Mouse (Mus musculus) lung, adult 2 months (tissue): ENCODE results near the gene Basp1. TPM values are rescaled to one million over a fixed set of nuclear protein-coding genes. Genes with fewer than 3 reads are reported as not detected.

Experiments used
- DNase-seq: peaks from one replicate; pipeline ENCODE4 v3.0.0; 2022
- H3K4me1 ChIP-seq: fragments of 200-500 bp; 2 replicates; pipeline ENCODE4 v1.6.1; 2011; ENCODE audit warnings: low read length; ENCODE audit not compliant: control insufficient read depth, insufficient read depth
- H3K4me3 ChIP-seq: fragments of 200-500 bp; replicated peaks from 2 replicates; pipeline ENCODE3; 2011; ENCODE audit warnings: low read depth, mild to moderate bottlenecking, control low read depth, low read length; ENCODE audit errors: extremely low read depth
- CTCF ChIP-seq: fragments of 200-500 bp; IDR thresholded peaks from 2 replicates; pipeline ENCODE4 v1.5.1; 2011; ENCODE audit warnings: mild to moderate bottlenecking, low read length, control low read depth; ENCODE audit not compliant: insufficient read depth
- POLR2A ChIP-seq: fragments of 200-500 bp; IDR thresholded peaks from 2 replicates; pipeline ENCODE4 v1.6.1; 2011; ENCODE audit warnings: low read depth, mild to moderate bottlenecking, control low read depth, low read length, borderline replicate concordance; ENCODE audit errors: extremely low read depth
- WGBS: fragments of 180-500 bp; shearing (Covaris S2); methylation state at CpG from one replicate; pipeline ENCODE4 v1.1.7; 2018; 5-methylcytosine and 5-hydroxymethylcytosine counted together
- polyA plus RNA-seq: library from polyadenylated mRNA; depleted of rRNA; stranded (reverse); fragments of >200 nt; gene quantifications from 2 replicates; pipeline ENCODE4 v1.2.3, GENCODE M21; 2012

Gene Basp1
- polyA plus RNA-seq, 1 experiment = 4.9 TPM

DNA sequence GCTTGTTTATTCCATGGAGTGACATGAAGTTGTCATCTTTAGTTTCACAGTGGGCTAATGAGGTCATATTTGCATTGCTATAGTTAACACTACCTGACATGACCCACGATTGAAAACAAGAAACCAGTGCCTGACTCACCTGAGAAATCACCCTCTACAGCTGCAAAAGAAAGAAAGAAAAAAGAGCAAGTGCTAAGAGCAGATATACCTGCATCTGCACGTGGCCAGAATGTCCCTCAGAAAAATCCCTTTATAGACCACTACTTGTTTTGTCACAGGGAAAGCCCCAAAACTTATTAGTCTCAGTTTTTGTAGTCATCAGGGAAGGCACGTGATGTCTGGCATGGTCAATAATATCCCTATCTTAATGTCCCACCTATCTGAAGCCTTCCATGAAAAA lies 11.6 kb downstream of the Basp1 start:
- TF ChIP-seq POLR2A = no peak
- TF ChIP-seq CTCF = no peak
- Histone ChIP-seq H3K4me1 (no peaks in the 10 kb centered on the region), H3K4me3 (no peak overlapping the region)
- 68% methylated on average over 3 of the region's 3 CpGs for WGBS
- DNase-seq = no peak

- H3K4me3 ChIP-seq = no peak overlapping the region
- TF ChIP-seq POLR2A (no peak), CTCF (no peak)
- H3K4me1 ChIP-seq = no peaks in the 10 kb centered on the region
- no peak for DNase-seq
- WGBS = 90% methylated on average over 8 of the region's 8 CpGs
Measured at GRCm38 (mm10) chr15:25400276-25400675, 13.3 kb downstream of the Basp1 start.

GRCm38 (mm10) chr15:25395912-25396590 lies 17.5 kb downstream of the Basp1 start:
- H3K4me1 ChIP-seq = no peaks in the 10 kb centered on the region
- H3K4me3 ChIP-seq = no peak overlapping the region
- TF ChIP-seq POLR2A (no peak), CTCF (no peak)
- WGBS = 66% methylated on average over 9 of the region's 9 CpGs
- DNase-seq = no peak

DNA sequence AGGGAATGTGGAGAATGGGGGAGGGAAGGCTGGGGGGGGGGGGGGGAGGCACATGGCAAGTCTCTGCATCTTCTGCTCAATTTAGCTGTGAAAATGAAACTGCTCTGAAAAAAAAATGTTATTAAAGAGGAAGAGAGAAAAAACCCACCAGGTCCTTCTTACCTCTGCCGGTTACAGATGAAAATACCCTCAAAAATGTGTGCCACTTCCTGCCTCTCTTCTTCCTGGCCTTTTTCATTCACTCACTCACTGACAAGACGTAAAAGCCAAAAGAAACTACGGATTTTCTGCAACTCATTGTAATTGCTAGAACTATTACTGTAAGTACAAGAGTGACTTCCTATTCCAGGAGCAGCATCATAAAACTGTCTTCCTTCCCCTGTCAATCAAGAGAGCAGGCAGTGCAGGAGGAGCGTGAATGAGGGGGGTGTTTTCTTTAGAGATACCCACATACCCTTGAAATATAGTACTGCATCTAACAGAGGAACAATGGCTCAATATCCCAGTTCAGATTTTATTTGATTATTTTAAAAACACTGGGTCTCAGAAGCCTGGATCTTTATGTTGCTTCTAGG lies 21.0 kb downstream of the Basp1 start:
- TF ChIP-seq CTCF = no peak
- TF ChIP-seq POLR2A = no peak
- DNase-seq = no peak

GRCm38 (mm10) chr15:25391210-25391609 lies 22.4 kb downstream of the Basp1 start:
- H3K4me3 ChIP-seq = no peak overlapping the region
- no peaks in the 10 kb centered on the region for H3K4me1 ChIP-seq
- TF ChIP-seq CTCF = no peak
- DNase-seq = no peak
- WGBS = 62% methylated on average over 5 of the region's 5 CpGs

More for the DNA sequence above, 21.0 kb downstream of the Basp1 start:
- 57% methylated on average over 4 of the region's 4 CpGs for WGBS
- H3K4me1 ChIP-seq = no peaks in the 10 kb centered on the region
- no peak overlapping the region for H3K4me3 ChIP-seq

DNA sequence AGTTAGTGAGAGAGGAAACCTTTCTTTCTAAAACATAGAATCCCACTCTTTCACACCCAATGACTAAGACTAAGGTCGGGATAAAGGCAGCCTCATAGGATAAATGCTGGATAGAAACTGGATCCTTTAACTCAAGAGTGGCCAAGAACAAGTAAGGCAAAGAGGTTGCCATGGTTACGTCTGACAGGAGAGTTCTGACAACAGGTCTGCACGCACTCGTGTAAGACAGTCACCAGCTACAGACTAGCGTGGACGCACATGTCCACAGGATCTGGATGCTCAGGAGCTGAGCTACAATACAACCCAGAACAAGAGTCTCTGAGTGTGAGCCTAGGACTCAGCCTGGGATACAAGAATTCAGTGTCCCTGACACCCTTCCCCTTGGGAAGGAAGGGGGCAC lies 26.0 kb downstream of the Basp1 start:
- 72% methylated on average over 6 of the region's 6 CpGs for WGBS
- no peak for DNase-seq
- Histone ChIP-seq H3K4me1 (no peaks in the 10 kb centered on the region), H3K4me3 (no peak overlapping the region)
- TF ChIP-seq POLR2A (no peak), CTCF (no peak)

GRCm38 (mm10) chr15:25380051-25380450 lies 33.5 kb downstream of the Basp1 start:
- no peaks in the 10 kb centered on the region for H3K4me1 ChIP-seq
- WGBS = 82% methylated on average over 5 of the region's 5 CpGs
- no peak for DNase-seq
- H3K4me3 ChIP-seq = no peak overlapping the region
- TF ChIP-seq CTCF (no peak), POLR2A (no peak)

GRCm38 (mm10) chr15:25378707-25379106 lies 34.9 kb downstream of the Basp1 start:
- 76% methylated on average over 8 of the region's 8 CpGs for WGBS
- H3K4me3 ChIP-seq = no peak overlapping the region
- no peaks in the 10 kb centered on the region for H3K4me1 ChIP-seq
- DNase-seq = no peak
- TF ChIP-seq POLR2A (no peak), CTCF (no peak)

DNA sequence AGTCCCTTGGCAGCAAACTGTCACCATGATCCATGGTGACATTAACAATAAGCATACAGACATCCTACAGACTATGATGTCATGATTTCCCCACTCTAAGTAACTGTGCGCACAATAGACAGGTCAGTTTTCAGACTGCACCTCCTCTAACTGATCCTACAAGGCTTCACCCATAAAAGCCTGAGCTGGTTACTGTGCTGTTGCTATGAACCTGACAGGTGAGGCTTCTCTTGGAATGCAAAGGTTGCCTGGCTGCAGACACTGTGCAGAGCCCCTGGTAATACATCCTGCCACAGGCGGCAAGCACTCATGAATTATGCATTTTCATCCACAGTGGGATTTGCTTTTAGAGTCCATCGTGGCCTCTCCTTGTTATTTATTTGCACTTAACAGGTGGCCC lies 36.6 kb downstream of the Basp1 start:
- no peak for TF ChIP-seq POLR2A
- no peak for TF ChIP-seq CTCF
- Histone ChIP-seq H3K4me3 (no peak overlapping the region), H3K4me1 (no peaks in the 10 kb centered on the region)
- 77% methylated on average over 3 of the region's 3 CpGs for WGBS
- DNase-seq = no peak

DNA sequence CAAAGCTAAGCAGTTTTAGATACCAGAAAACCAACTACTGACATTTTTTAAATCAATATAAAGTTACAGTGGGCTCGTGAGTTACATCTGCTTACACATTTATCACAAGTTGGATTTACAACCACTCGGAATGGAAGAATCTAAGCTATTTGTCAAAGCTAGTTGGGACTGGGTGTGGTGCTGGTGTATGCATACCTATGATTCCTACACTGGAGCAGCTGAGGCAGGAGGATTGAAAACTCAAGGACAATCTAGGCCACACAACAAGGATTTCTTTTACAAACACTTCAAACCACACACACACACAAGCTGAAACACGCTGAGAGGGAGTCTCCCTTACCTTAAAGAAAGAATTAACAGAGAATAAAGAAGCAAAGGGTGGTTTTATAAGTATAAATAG lies 40.1 kb downstream of the Basp1 start:
- no peak for DNase-seq
- Histone ChIP-seq H3K4me3 (no peak overlapping the region), H3K4me1 (no peaks in the 10 kb centered on the region)
- TF ChIP-seq CTCF (no peak), POLR2A (no peak)
- 76% methylated on average over 3 of the region's 3 CpGs for WGBS
